Comparison of ENCODE assay signal across 8 mouse cellular contexts in genomic region chr19:7058541-7058940, GRCm38 (mm10). TPM values are rescaled to one million over a fixed set of nuclear protein-coding genes. Genes with fewer than 3 reads are reported as not detected.
DNase-seq lines count a peak whose midpoint lies in the region; ATAC-seq and TF ChIP-seq lines count a peak whose summit lies in the region.
"Had no signal": no experiment of that assay in that cellular context is flagged by ENCODE, and none has a peak within 500 bp of the region (broad histone marks: within the 10 kb centered on the region; RNA-seq: fewer than 3 reads in every experiment).

No protein-coding gene starts in this region.

- TF ChIP-seq EP300 in ES-Bruce4 (IDR thresholded peaks at IDR 0.05; ENCODE audit: insufficient read depth, low read depth, low read length) = no peak
- no peak for TF ChIP-seq EP300 in liver, postnatal 0 days (IDR thresholded peaks at IDR 0.05; ENCODE audit: low read depth)

- no peak for DNase-seq in hindbrain, embryonic 10.5 days (ENCODE audit: low spot score)
- no peak for DNase-seq in hindbrain, postnatal 0 days (ENCODE audit: low spot score)
- no peak for DNase-seq in liver, postnatal 0 days
- DNase-seq in ovary, postnatal 36 days (ENCODE audit: low spot score) = no peak
- DNase-seq in layer of hippocampus, adult 9-10 months (ENCODE audit: low spot score) = no peak

- no peak overlapping the region for H3K9ac ChIP-seq in hindbrain, postnatal 0 days (replicated peaks; ENCODE audit: low read length)
- H3K9ac ChIP-seq in ES-Bruce4 (ENCODE audit: low read depth, poor library complexity, severe bottlenecking) = peak overlapping the region; percentile 37
- H3K9ac ChIP-seq in embryonic facial prominence, embryonic 15.5 days = no peak overlapping the region
- no peak overlapping the region; the same call in 1 of the 2 replicates for H3K9ac ChIP-seq in liver, postnatal 0 days (replicated peaks)

- H3K4me2 ChIP-seq in hindbrain, postnatal 0 days (ENCODE audit: low read depth, low read length) = no peak overlapping the region; the same call in 1 of the 2 replicates
- peak overlapping the region; percentile 100 for H3K4me2 ChIP-seq in embryonic facial prominence, embryonic 15.5 days (replicated peaks)
- H3K4me2 ChIP-seq in liver, postnatal 0 days (ENCODE audit: low read depth, low read length) = peak overlapping the region; percentile 99

- peak overlapping the region; percentile 79 for H3K4me3 ChIP-seq in hindbrain, embryonic 10.5 days
- no peak overlapping the region for H3K4me3 ChIP-seq in hindbrain, postnatal 0 days (ENCODE audit: low read length)
- H3K4me3 ChIP-seq in ES-Bruce4 (ENCODE audit: low read depth, low read length) = no peak overlapping the region
- no peak overlapping the region for H3K4me3 ChIP-seq in embryonic facial prominence, embryonic 15.5 days (replicated peaks)
- H3K4me3 ChIP-seq in liver, postnatal 0 days (ENCODE audit: low read depth, low read length) = no peak overlapping the region

- H3K27ac ChIP-seq in hindbrain, embryonic 10.5 days = peak overlapping the region; percentile 79
- no peak overlapping the region for H3K27ac ChIP-seq in hindbrain, postnatal 0 days
- 0 out of 2 replicates have a peak overlapping the region, but pooled peaks have one; percentile 51 for H3K27ac ChIP-seq in ES-Bruce4 (ENCODE audit: insufficient read depth, low read length)
- H3K27ac ChIP-seq in embryonic facial prominence, embryonic 15.5 days (replicated peaks) = no peak overlapping the region
- no peak overlapping the region for H3K27ac ChIP-seq in liver, postnatal 0 days (ENCODE audit: low read depth)

- no peak for ATAC-seq in hindbrain, postnatal 0 days
- ATAC-seq in embryonic facial prominence, embryonic 15.5 days (ENCODE audit: insufficient number of reproducible peaks, low FRiP score, low TSS enrichment, low read depth) = no peak
- peak; percentile 14 for ATAC-seq in liver, postnatal 0 days

- TF ChIP-seq POLR2A in ES-Bruce4 (IDR thresholded peaks at IDR 0.05; ENCODE audit: insufficient read depth, low read length) = no peak

- no peaks in the 10 kb centered on the region for H3K9me3 ChIP-seq in hindbrain, embryonic 10.5 days
- no peaks in the 10 kb centered on the region for H3K9me3 ChIP-seq in hindbrain, postnatal 0 days (ENCODE audit: low read length)
- no peaks in the 10 kb centered on the region for H3K9me3 ChIP-seq in ES-Bruce4 (replicated peaks; ENCODE audit: control insufficient read depth, insufficient read depth, low read length, poor library complexity, severe bottlenecking)
- no peaks in the 10 kb centered on the region for H3K9me3 ChIP-seq in embryonic facial prominence, embryonic 15.5 days (replicated peaks)
- H3K9me3 ChIP-seq in liver, postnatal 0 days (ENCODE audit: low read length) = no peaks in the 10 kb centered on the region

- no peak for TF ChIP-seq CTCF in hindbrain, postnatal 0 days (IDR thresholded peaks at IDR 0.05; ENCODE audit: low read depth)
- TF ChIP-seq CTCF in ES-Bruce4 (IDR thresholded peaks at IDR 0.05; ENCODE audit: low read depth, low read length) = no peak
- no peak for TF ChIP-seq CTCF in liver, postnatal 0 days (IDR thresholded peaks at IDR 0.05; ENCODE audit: low read depth)

- no peaks in the 10 kb centered on the region for H3K36me3 ChIP-seq in hindbrain, embryonic 10.5 days
- no peaks in the 10 kb centered on the region for H3K36me3 ChIP-seq in hindbrain, postnatal 0 days (ENCODE audit: insufficient read depth, low read length)
- no peaks in the 10 kb centered on the region for H3K36me3 ChIP-seq in ES-Bruce4 (ENCODE audit: control insufficient read depth, insufficient read depth, low read length, poor library complexity, severe bottlenecking)
- no peaks in the 10 kb centered on the region for H3K36me3 ChIP-seq in embryonic facial prominence, embryonic 15.5 days
- no peaks in the 10 kb centered on the region for H3K36me3 ChIP-seq in liver, postnatal 0 days (replicated peaks; ENCODE audit: insufficient read depth, low read length)

- H3K27me3 ChIP-seq in hindbrain, embryonic 10.5 days (ENCODE audit: insufficient read depth, poor library complexity, severe bottlenecking) = peaks cover 57% of the 10 kb centered on the region
- no peaks in the 10 kb centered on the region for H3K27me3 ChIP-seq in hindbrain, postnatal 0 days (ENCODE audit: insufficient read depth, low read length)
- H3K27me3 ChIP-seq in ES-Bruce4 (ENCODE audit: control insufficient read depth, insufficient read depth, low read length, poor library complexity, severe bottlenecking) = no peaks in the 10 kb centered on the region
- H3K27me3 ChIP-seq in embryonic facial prominence, embryonic 15.5 days = no peaks in the 10 kb centered on the region
- no peaks in the 10 kb centered on the region for H3K27me3 ChIP-seq in liver, postnatal 0 days (ENCODE audit: insufficient read depth, low read length)

- H3K4me1 ChIP-seq in hindbrain, embryonic 10.5 days (replicated peaks) = peaks cover 34% of the 10 kb centered on the region
- peaks cover 5% of the 10 kb centered on the region; the same call in 1 of the 2 replicates for H3K4me1 ChIP-seq in hindbrain, postnatal 0 days (ENCODE audit: insufficient read depth, low read length)
- peaks cover 7% of the 10 kb centered on the region for H3K4me1 ChIP-seq in ES-Bruce4 (ENCODE audit: control insufficient read depth, insufficient read depth, low read length)
- H3K4me1 ChIP-seq in embryonic facial prominence, embryonic 15.5 days = peaks cover 34% of the 10 kb centered on the region
- H3K4me1 ChIP-seq in liver, postnatal 0 days (ENCODE audit: insufficient read depth) = peaks cover 23% of the 10 kb centered on the region

- WGBS in hindbrain, embryonic 10.5 days = 56% methylated on average over 6 of the region's 6 CpGs
- 72% methylated on average over 6 of the region's 6 CpGs for whole genome bisulfite sequencing in hindbrain, postnatal 0 days
- 62% methylated on average over 6 of the region's 6 CpGs for WGBS in embryonic facial prominence, embryonic 15.5 days
- 80% methylated on average over 6 of the region's 6 CpGs for WGBS in liver, postnatal 0 days (ENCODE audit: insufficient replicate concordance)

RNA-seq across cellular contexts. Expression of gene Macrod1, which starts 1.9 kb away (rescaled TPM):
- 2.9 and 3.4 TPM in 2 replicates for polyA plus RNA-seq in hindbrain, embryonic 10.5 days (2016; fragmentation: Nextera tagmentation; extraction: Ambion mirVana)
- total RNA-seq in hindbrain, postnatal 0 days (2014; rRNA removed) = 4.8 and 9.5 TPM in 2 replicates
- 6.5 and 6.7 TPM in 2 replicates for polyA plus RNA-seq in hindbrain, postnatal 0 days (2015; fragmentation: Nextera tagmentation; extraction: Ambion mirVana)
- 6.7 and 7.6 TPM in 2 replicates for polyA plus RNA-seq in ES-Bruce4 (2011; ENCODE audit: insufficient read depth, insufficient read length, low read depth, missing spikeins)
- polyA plus RNA-seq in embryonic facial prominence, embryonic 15.5 days (2015; fragmentation: Nextera tagmentation; extraction: Ambion mirVana) = 22.1 and 26.6 TPM in 2 replicates
- 11.7 and 14.9 TPM in 2 replicates for polyA plus RNA-seq in liver, postnatal 0 days (2015; fragmentation: Nextera tagmentation; extraction: Ambion mirVana)

RNA-seq across cellular contexts. Expression of gene Stip1, which starts 18.8 kb away (rescaled TPM):
- 372 and 451 TPM in 2 replicates for polyA plus RNA-seq in hindbrain, embryonic 10.5 days (2016; fragmentation: Nextera tagmentation; extraction: Ambion mirVana)
- 87.3 and 89.0 TPM in 2 replicates for total RNA-seq in hindbrain, postnatal 0 days (2014; rRNA removed)
- polyA plus RNA-seq in hindbrain, postnatal 0 days (2015; fragmentation: Nextera tagmentation; extraction: Ambion mirVana) = 146 and 151 TPM in 2 replicates
- 519 and 544 TPM in 2 replicates for polyA plus RNA-seq in ES-Bruce4 (2011; ENCODE audit: insufficient read depth, insufficient read length, low read depth, missing spikeins)
- 228 and 244 TPM in 2 replicates for polyA plus RNA-seq in embryonic facial prominence, embryonic 15.5 days (2015; fragmentation: Nextera tagmentation; extraction: Ambion mirVana)
- 47.2 and 51.4 TPM in 2 replicates for polyA plus RNA-seq in liver, postnatal 0 days (2015; fragmentation: Nextera tagmentation; extraction: Ambion mirVana)

RNA-seq across cellular contexts. Expression of gene Fermt3, which starts 39.3 kb away (rescaled TPM):
- polyA plus RNA-seq in hindbrain, embryonic 10.5 days (2016; fragmentation: Nextera tagmentation; extraction: Ambion mirVana) = 8.7 and 10.1 TPM in 2 replicates
- total RNA-seq in hindbrain, postnatal 0 days (2014; rRNA removed) = 4.0 and 7.5 TPM in 2 replicates
- 3.5 and 4.0 TPM in 2 replicates for polyA plus RNA-seq in hindbrain, postnatal 0 days (2015; fragmentation: Nextera tagmentation; extraction: Ambion mirVana)
- 0.59 and 1.0 TPM in 2 replicates for polyA plus RNA-seq in ES-Bruce4 (2011; ENCODE audit: insufficient read depth, insufficient read length, low read depth, missing spikeins)
- 12.4 and 14.2 TPM in 2 replicates for polyA plus RNA-seq in embryonic facial prominence, embryonic 15.5 days (2015; fragmentation: Nextera tagmentation; extraction: Ambion mirVana)
- polyA plus RNA-seq in liver, postnatal 0 days (2015; fragmentation: Nextera tagmentation; extraction: Ambion mirVana) = 60.5 and 70.2 TPM in 2 replicates

RNA-seq across cellular contexts. Expression of gene Flrt1, which starts 47.0 kb away (rescaled TPM):
- polyA plus RNA-seq in hindbrain, embryonic 10.5 days (2016; fragmentation: Nextera tagmentation; extraction: Ambion mirVana) = 3.1 and 4.0 TPM in 2 replicates
- total RNA-seq in hindbrain, postnatal 0 days (2014; rRNA removed) = 8.4 and 10.1 TPM in 2 replicates
- 7.8 and 8.1 TPM in 2 replicates for polyA plus RNA-seq in hindbrain, postnatal 0 days (2015; fragmentation: Nextera tagmentation; extraction: Ambion mirVana)
- polyA plus RNA-seq in ES-Bruce4 (2011; ENCODE audit: insufficient read depth, insufficient read length, low read depth, missing spikeins) = 0.51 and 0.82 TPM in 2 replicates
- 13.5 and 19.2 TPM in 2 replicates for polyA plus RNA-seq in embryonic facial prominence, embryonic 15.5 days (2015; fragmentation: Nextera tagmentation; extraction: Ambion mirVana)
- 0.12 and 0.21 TPM in 2 replicates for polyA plus RNA-seq in liver, postnatal 0 days (2015; fragmentation: Nextera tagmentation; extraction: Ambion mirVana)
- total RNA-seq: MEL had no signal

Comparison
In these comparisons a context has a peak if more than half of its experiments do, and no peak if none do; other contexts are left out.
1. H3K27ac ChIP-seq: peak in hindbrain, embryonic 10.5 days (single experiment) and ES-Bruce4 (single experiment); none in hindbrain, postnatal 0 days (single experiment), embryonic facial prominence, embryonic 15.5 days (single experiment) and liver, postnatal 0 days (single experiment).